Mouse (Mus musculus) heart, embryonic 14.5 days (tissue): ENCODE results near the gene Skor1. TPM values are rescaled to one million over a fixed set of nuclear protein-coding genes. Genes with fewer than 3 reads are reported as not detected.

Experiments
- polyA plus RNA-seq: library from polyadenylated mRNA; unstranded; fragments of >200 nt; fragmentation: Nextera tagmentation; extraction: Ambion mirVana; gene quantifications from 2 replicates; pipeline ENCODE4 v1.2.1, GENCODE M21; 2014

Gene Skor1
- polyA plus RNA-seq, 1 experiment from 2014 or later: not detected

Other genes with a start within 250 kb of the Skor1 start
- 42.7 and 44.9 TPM in 2 replicates for gene Pias1, start 161.0 kb downstream of the Skor1 start, polyA plus RNA-seq
- gene Map2k5, start 228.9 kb upstream of the Skor1 start, polyA plus RNA-seq: 32.4 and 32.5 TPM in 2 replicates